Mouse (Mus musculus): ENCODE measurements around the gene Hpd. TPM values are rescaled to one million over a fixed set of nuclear protein-coding genes. Genes with fewer than 3 reads are reported as not detected.

Gene Hpd
- polyA plus RNA-seq, 1 experiment from 2014 or later: not detected

GRCm38 (mm10) chr5:123144746-123145590 lies 37.6 kb downstream of the Hpd start:
- Histone ChIP-seq H3K27me3 (no peaks in the 10 kb centered on the region), H3K9ac (peak overlapping the region; percentile 100), H3K4me2 (replicated peaks) (peak overlapping the region; percentile 99), H3K27ac (no peak overlapping the region), H3K36me3 (peaks cover 40% of the 10 kb centered on the region), H3K4me3 (peak overlapping the region; percentile 97), H3K4me1 (peaks cover 49% of the 10 kb centered on the region), H3K9me3 (no peaks in the 10 kb centered on the region)
- no peak for ATAC-seq (ENCODE audit: insufficient number of reproducible peaks, insufficient read depth, low FRiP score, low TSS enrichment)
- 35% methylated on average over 20 of the region's 20 CpGs for WGBS

DNA sequence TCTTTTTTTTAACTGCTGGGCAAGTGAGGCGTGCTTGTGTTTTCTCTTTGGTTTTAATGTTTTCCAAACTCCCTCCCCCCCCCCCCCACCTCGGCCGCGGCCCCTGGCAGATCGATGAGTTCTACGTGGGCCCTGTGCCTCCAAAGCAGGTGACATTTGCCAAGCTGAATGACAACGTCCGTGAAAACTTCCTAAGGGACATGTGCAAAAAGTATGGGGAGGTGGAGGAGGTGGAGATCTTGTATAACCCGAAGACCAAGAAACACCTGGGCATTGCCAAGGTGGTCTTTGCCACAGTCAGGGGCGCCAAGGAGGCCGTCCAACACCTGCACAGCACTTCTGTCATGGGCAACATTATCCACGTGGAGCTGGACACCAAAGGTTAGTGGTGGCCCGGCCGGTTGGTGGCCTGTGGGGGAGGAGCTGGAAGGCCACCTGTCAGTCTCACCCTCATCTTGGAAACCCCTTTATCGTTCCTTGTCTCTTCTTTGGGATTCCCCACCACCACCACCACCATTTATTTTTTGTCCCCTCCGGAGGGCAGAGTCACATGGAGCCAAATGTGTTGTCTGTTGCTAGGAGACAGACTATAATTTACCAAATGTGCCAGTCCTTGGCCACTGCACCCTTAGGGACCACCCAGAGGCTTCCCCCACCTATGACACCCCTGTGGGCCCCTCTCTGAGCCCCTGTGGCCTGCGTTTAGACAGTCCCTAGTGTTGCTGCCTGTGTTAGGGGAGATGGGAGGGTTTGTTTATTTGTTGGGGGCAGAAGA lies 38.4 kb downstream of the Hpd start:
- peak overlapping the region; percentile 99 for H3K4me2 ChIP-seq (replicated peaks)
- H3K9ac ChIP-seq: peak overlapping the region; percentile 100
- no peak for ATAC-seq (ENCODE audit: insufficient number of reproducible peaks, insufficient read depth, low FRiP score, low TSS enrichment)
- peak overlapping the region; percentile 100 for H3K27ac ChIP-seq
- H3K4me1 ChIP-seq: peaks cover 42% of the 10 kb centered on the region
- peak overlapping the region; percentile 97 for H3K4me3 ChIP-seq
- 4% methylated on average over 17 of the region's 17 CpGs for WGBS
- peaks cover 37% of the 10 kb centered on the region for H3K36me3 ChIP-seq
- H3K9me3 ChIP-seq: no peaks in the 10 kb centered on the region
- H3K27me3 ChIP-seq: no peaks in the 10 kb centered on the region

GRCm38 (mm10) chr5:123143251-123143970 lies 39.1 kb downstream of the Hpd start:
- peak overlapping the region; percentile 100 for H3K9ac ChIP-seq
- H3K27me3 ChIP-seq: no peaks in the 10 kb centered on the region
- peak overlapping the region; percentile 100 for H3K27ac ChIP-seq
- H3K9me3 ChIP-seq: no peaks in the 10 kb centered on the region
- H3K4me3 ChIP-seq: peak overlapping the region; percentile 97
- peaks cover 30% of the 10 kb centered on the region for H3K36me3 ChIP-seq
- peak overlapping the region; percentile 99 for H3K4me2 ChIP-seq (replicated peaks)
- ATAC-seq (ENCODE audit: insufficient number of reproducible peaks, insufficient read depth, low FRiP score, low TSS enrichment): peak; percentile 4; the same call in 1 of the 2 replicates
- WGBS: under 1% methylated on average over 24 of the region's 24 CpGs
- peaks cover 35% of the 10 kb centered on the region for H3K4me1 ChIP-seq

- Histone ChIP-seq H3K4me2 (replicated peaks) (peak within 1 kb of the TSS; percentile 99), H3K36me3 (peaks cover 20% of the 10 kb centered on the region), H3K9me3 (no peaks in the 10 kb centered on the region), H3K4me1 (peaks cover 39% of the 10 kb centered on the region), H3K4me3 (peak within 1 kb of the TSS; percentile 97), H3K27ac (peak within 1 kb of the TSS; percentile 100), H3K9ac (peak within 1 kb of the TSS; percentile 100), H3K27me3 (no peaks in the 10 kb centered on the region)
- no peak; the same call in 1 of the 2 replicates for ATAC-seq (ENCODE audit: insufficient number of reproducible peaks, insufficient read depth, low FRiP score, low TSS enrichment)
- under 1% methylated on average over 68 of the region's 103 CpGs for WGBS
Measured at GRCm38 (mm10) chr5:123142161-123143157, 40.1 kb downstream of the Hpd start, which contains the start of gene Setd1b. Setd1b (plus strand) TSS chr5:123142193.

- Histone ChIP-seq H3K9ac (peak overlapping the region; percentile 100), H3K9me3 (no peaks in the 10 kb centered on the region), H3K36me3 (peaks cover 12% of the 10 kb centered on the region), H3K27me3 (no peaks in the 10 kb centered on the region), H3K4me2 (replicated peaks) (peak overlapping the region; percentile 99), H3K4me3 (peak overlapping the region; percentile 97), H3K27ac (peak overlapping the region; percentile 100), H3K4me1 (peaks cover 47% of the 10 kb centered on the region)
- WGBS: under 1% methylated on average over 29 of the region's 38 CpGs
- ATAC-seq (ENCODE audit: insufficient number of reproducible peaks, insufficient read depth, low FRiP score, low TSS enrichment): no peak
Measured at GRCm38 (mm10) chr5:123141555-123142160, 40.9 kb downstream of the Hpd start.

GRCm38 (mm10) chr5:123140694-123141554 lies 41.6 kb downstream of the Hpd start:
- peak overlapping the region; percentile 100 for H3K9ac ChIP-seq
- peak; percentile 54 for ATAC-seq (ENCODE audit: insufficient number of reproducible peaks, insufficient read depth, low FRiP score, low TSS enrichment)
- no peaks in the 10 kb centered on the region for H3K27me3 ChIP-seq
- WGBS: under 1% methylated on average over 31 of the region's 31 CpGs
- H3K36me3 ChIP-seq: 0 out of 2 replicates have a peak, but pooled peaks cover 7% of the 10 kb centered on the region
- peak overlapping the region; percentile 97 for H3K4me3 ChIP-seq
- H3K27ac ChIP-seq: peak overlapping the region; percentile 100
- H3K4me2 ChIP-seq (replicated peaks): peak overlapping the region; percentile 99
- peaks cover 48% of the 10 kb centered on the region for H3K4me1 ChIP-seq
- H3K9me3 ChIP-seq: no peaks in the 10 kb centered on the region

DNA sequence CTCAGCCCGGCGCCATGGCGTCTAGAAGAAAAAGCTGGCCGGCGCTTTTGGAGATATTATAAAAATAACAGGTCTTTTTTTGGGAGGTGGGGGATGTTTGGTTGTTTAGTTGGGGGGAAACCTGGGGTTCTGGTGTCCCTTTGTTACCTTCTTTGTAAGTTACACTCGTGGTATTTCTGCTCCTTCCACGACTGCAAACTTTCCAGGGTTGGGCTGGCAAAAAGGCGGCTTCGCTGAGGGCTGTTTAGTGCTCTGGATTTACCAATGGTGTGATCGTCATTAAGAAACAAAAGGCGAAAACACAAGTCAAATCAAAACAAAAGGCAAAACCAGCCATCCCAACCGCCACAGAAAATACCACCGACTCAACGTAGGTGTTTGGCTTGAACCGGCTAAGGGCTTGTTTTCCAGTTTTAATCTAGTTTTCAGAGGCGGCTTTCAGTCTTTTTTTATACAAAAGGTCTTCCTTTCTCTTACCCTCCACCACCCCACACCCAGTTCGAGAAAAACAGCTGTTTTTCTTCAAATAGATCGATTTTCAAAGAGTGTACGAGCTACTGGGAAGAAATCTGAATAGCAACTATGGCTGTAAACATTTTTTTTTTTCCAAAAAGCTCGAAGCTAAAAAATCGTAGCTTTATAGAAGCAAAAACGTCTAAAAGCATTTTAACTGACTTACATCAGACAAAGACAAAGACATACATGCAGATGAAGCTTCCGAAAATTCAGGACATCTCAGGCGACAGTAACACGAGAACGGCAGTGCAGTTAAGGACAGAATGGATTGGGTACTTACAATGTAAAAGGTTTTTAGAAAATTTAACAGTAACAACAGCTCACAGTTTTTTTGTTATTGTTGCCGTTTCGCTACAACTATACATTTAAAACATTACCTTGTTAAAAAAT lies 42.6 kb downstream of the Hpd start:
- Histone ChIP-seq H3K9me3 (no peaks in the 10 kb centered on the region), H3K27me3 (no peaks in the 10 kb centered on the region), H3K36me3 (peaks cover 10% of the 10 kb centered on the region; the same call in 1 of the 2 replicates), H3K9ac (peak overlapping the region; percentile 100), H3K4me3 (peak overlapping the region; percentile 71), H3K4me1 (peaks cover 48% of the 10 kb centered on the region), H3K4me2 (replicated peaks) (peak overlapping the region; percentile 99), H3K27ac (peak overlapping the region; percentile 100)
- no peak for ATAC-seq (ENCODE audit: insufficient number of reproducible peaks, insufficient read depth, low FRiP score, low TSS enrichment)
- under 1% methylated on average over 28 of the region's 28 CpGs for WGBS

DNA sequence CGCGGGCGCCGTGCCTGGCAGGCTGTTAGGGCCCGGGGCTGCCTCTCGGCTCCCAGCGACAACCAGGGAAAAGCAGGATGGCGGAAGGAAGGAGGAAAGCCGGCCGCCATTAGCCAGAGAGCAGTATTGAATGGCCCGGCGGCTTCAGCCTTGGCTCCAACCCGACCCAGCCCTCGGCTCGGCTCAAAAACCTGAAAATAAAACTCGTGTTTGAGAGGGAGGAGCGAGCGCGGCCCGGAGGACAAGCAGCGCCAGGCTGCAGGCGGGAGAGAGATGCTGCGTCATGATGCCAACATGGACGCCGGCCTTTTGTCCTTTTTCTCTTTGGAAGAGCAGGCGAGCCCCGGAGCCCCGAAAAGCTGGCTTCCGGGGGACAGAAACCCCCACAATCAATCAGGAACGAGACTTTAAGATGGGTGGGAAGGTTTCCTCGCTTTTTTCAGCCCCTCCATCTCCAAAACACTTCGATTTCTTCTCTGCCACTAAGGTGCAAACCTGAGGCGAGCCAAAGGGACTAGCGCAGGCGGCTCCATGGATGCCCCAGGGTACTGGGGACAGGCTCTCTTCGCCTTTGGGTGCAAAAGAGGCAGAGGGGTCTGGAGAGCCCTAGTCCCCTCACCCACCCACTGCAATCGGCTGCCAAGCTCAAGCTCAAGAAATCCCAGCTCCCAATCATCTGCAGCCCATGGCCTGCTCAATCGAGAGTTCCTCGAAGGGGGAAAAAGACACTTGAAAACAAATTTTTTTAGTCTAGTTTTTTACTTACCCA lies 43.4 kb downstream of the Hpd start:
- under 1% methylated on average over 39 of the region's 39 CpGs for WGBS
- no peak for ATAC-seq (ENCODE audit: insufficient number of reproducible peaks, insufficient read depth, low FRiP score, low TSS enrichment)
- peak overlapping the region; percentile 99 for H3K4me2 ChIP-seq (replicated peaks)
- H3K4me1 ChIP-seq: peaks cover 48% of the 10 kb centered on the region
- no peaks in the 10 kb centered on the region for H3K27me3 ChIP-seq
- H3K4me3 ChIP-seq: peak overlapping the region; percentile 71
- H3K9ac ChIP-seq: peak overlapping the region; percentile 100
- peaks cover 13% of the 10 kb centered on the region; the same call in 1 of the 2 replicates for H3K36me3 ChIP-seq
- H3K27ac ChIP-seq: peak overlapping the region; percentile 100
- H3K9me3 ChIP-seq: no peaks in the 10 kb centered on the region

Measured in embryonic facial prominence, embryonic 12.5 days (tissue).